Mouse (Mus musculus): ENCODE results near the gene Gm10518.

Gene Gm10518

DNA sequence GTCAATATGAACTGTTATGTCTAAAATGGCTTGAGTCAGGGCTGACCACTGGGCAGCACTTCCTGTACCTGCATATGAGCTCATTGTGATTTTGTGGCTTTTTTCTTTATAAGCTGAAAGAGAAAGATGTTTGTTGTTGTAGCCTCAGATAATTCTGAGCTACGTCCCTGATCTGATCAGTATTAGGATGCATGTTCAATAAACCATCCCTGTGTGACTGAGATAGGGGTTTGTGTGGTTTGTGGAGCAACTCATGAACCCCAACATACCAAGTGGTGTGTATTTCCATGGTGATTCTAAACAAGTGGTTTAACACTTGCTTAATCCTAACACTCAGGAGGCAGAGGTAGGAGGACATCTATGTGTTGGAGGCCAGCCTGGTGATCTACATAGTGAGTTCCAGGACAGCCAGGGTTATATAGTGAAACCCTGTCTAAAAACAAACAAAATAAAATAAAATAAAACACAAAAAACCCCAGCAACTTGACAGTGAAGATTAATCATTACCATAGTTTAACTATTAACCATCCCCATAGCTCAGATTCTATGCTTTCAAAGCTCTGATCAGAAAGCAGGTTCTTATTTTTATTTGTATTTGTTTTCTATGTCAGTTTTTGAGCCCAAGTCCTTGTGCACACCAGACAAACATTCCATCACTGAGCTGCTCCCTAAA, 32.7 kb downstream of the Gm10518 start:
- no peak for DNase-seq

GRCm38 (mm10) chr1:179836426-179837404, 33.5 kb downstream of the Gm10518 start:
- DNase-seq = peak; percentile 34

DNA sequence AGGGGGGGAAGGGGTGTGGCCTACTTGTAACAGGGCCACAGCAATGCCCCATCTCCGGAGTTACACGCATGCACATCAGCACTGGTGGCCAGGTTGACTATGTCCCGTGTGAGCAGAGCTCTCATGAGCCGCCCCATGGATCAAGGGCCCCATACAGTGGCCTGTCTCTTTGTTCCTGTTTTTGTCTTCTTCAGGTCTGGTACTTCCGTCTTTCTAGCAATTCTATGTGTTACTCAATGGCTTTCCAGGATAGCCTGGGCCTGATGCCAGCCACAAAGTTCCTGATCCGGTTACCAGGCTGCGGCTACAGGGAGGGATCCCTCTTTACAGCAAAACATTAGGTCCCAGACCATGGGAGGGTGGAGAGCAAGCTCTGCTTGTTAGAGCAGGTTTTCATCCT, 39.4 kb downstream of the Gm10518 start:
- DNase-seq = no peak

DNA sequence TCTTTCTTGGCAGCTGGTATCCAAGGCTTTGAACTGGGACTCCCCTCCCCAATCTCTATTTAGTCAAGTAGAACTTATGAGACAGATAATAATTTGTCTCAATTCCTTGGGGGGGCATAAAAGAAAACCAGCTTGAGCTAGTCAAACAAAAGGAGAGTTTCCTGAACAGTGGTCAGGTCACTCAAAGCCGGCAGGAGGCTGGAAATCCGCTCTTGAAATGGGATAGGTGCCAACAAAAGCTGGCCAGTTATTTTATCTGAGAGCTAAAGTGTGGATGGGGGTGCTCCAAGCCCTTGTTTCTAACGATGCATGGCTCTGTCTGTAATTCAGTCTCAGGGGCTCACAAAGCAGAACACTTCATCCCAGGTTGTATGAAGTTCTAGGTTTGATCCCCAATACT, 40.8 kb downstream of the Gm10518 start:
- no peak for DNase-seq

DNA sequence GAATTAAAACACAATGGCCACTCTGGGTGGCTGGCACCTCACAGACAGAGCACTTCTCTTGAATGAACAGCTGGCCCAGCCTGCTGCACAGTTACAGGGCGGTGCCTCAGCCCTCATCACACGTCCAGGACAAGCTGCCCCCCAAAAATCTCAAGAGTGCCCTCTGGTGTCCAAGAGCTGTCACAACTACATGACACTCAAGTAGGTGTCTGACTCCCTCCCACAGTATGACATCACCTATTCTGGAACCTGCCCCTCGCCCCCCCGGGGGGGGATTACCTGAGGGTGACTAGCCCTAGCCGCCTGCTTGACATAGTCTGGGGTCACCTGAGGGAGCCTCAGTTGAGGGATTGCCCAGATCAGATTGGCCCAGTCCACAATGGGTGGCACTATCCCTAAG, 41.7 kb downstream of the Gm10518 start:
- peak; percentile 53 for DNase-seq

DNA sequence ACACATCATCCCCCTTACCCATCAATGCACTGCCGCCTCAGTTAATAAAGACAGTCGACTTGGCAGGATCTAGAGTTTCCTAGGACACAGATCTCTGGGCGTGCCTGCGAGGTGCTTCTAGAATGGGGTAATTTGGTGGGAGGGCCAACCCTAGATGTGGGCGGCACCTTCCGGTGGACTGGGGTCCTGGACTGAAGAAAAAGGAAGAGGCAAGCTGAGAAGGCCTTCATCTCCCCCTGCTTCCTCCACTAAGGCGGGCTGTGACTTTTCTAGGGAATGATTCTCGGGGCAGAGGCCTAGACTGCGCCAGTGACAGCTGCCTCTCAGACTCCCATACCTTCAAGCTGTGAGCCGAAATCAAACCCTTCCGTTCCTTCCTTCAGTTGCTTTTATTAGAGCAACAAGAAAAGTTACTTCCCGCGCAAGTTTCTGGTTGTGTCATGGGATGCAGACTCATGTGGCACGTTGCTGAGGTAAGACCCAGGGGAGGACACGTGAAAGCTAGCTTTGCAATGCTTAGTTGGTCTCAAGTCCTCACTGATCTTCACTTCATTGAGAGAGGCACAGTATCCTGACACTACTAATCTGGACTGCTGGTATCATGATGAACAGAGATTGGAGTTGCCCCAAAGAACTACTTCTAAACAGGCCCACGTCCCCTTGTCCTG, 42.8 kb downstream of the Gm10518 start:
- no peak for DNase-seq

DNA sequence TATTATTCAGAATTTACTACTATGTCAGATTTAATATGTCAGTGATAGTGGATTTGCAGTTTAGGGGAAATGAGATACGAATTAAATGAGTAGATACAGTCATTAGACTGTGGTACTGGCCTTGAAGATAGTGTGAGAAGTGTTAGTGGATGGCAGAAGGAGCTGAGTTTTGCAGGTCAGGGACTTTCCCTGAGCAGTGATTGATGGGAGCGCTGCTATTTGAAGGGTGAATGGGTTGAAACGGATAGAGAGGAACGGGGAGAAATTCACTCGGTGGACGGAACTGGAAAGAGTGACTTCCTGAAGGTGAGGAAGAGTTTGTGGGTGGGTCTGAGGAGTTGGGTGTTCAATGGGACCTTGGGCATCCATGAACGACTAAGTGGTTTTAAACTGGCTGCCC, 44.0 kb downstream of the Gm10518 start:
- DNase-seq = no peak

DNA sequence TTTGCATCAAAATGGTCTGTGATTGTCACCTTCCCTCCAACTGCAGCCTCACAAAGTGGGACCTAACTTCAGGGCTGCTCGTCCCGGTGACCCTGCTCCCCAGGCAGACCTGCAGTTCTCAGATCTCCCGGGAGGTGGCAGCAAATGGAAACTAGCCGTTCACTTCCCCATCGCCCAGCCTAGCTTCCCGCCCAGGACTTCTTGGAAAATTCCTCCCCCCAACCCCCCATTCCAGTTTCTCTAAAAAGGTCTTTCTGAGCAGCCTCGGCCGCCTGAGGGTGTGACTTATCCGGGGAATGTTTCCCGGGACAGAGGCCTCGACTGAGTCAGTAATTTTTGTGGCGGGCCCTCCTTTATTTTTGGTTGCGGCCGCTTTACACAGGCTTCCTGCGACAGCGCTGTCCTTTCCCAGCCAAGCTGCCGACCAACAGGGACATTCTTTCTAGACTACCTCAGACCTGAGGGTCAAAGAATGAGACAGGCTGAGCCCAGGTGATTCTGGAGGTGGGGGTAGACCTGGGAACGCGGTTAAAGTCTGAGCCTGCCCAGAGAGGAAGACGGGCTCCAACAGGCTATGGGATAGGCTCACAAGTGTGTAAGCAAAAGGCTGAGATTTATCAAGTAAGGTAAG, 44.7 kb downstream of the Gm10518 start:
- DNase-seq = peak; percentile 73

- no peak for DNase-seq
These were observed 50.2 kb downstream of the Gm10518 start for GRCm38 (mm10) chr1:179853421-179853820.

All from right cerebral cortex, adult 18-20 months (tissue).